Mouse (Mus musculus): Measurements from ENCODE around the gene Son. TPM values are rescaled to one million over a fixed set of nuclear protein-coding genes. Genes with fewer than 3 reads are reported as not detected.

Gene Son
- polyA plus RNA-seq, 1 experiment from 2014 or later = 45.4 TPM

GRCm38 (mm10) chr16:91652191-91652590 lies 4.9 kb downstream of the Son start:
- 93% methylated on average over 3 of the region's 3 CpGs for WGBS (ENCODE audit: insufficient replicate concordance)
- peaks cover 12% of the 10 kb centered on the region for H3K4me1 ChIP-seq (ENCODE audit: insufficient read depth)
- no peak for ATAC-seq
- H3K9me3 ChIP-seq (ENCODE audit: low read length) = no peaks in the 10 kb centered on the region
- DNase-seq = no peak
- H3K4me3 ChIP-seq (ENCODE audit: low read depth, low read length) = no peak overlapping the region
- no peak overlapping the region for H3K4me2 ChIP-seq (ENCODE audit: low read depth, low read length)
- H3K27ac ChIP-seq (ENCODE audit: low read depth) = no peak overlapping the region
- no peaks in the 10 kb centered on the region for H3K27me3 ChIP-seq (ENCODE audit: insufficient read depth, low read length)
- no peak overlapping the region for H3K9ac ChIP-seq (replicated peaks)
- TF ChIP-seq CTCF (IDR thresholded peaks at IDR 0.05; ENCODE audit: low read depth) (no peak), EP300 (IDR thresholded peaks at IDR 0.05; ENCODE audit: low read depth) (no peak)
- H3K36me3 ChIP-seq (replicated peaks; ENCODE audit: insufficient read depth, low read length) = peaks cover 57% of the 10 kb centered on the region

GRCm38 (mm10) chr16:91655285-91655684 lies 8.0 kb downstream of the Son start:
- Histone ChIP-seq H3K4me3 (ENCODE audit: low read depth, low read length) (no peak overlapping the region), H3K9me3 (ENCODE audit: low read length) (peaks cover 4% of the 10 kb centered on the region; the same call in 1 of the 2 replicates), H3K9ac (replicated peaks) (no peak overlapping the region), H3K27me3 (ENCODE audit: insufficient read depth, low read length) (no peaks in the 10 kb centered on the region), H3K27ac (ENCODE audit: low read depth) (no peak overlapping the region), H3K4me1 (ENCODE audit: insufficient read depth) (peaks cover 3% of the 10 kb centered on the region; the same call in 1 of the 2 replicates), H3K36me3 (replicated peaks; ENCODE audit: insufficient read depth, low read length) (peaks cover 88% of the 10 kb centered on the region), H3K4me2 (ENCODE audit: low read depth, low read length) (no peak overlapping the region)
- ATAC-seq = no peak
- TF ChIP-seq EP300 (IDR thresholded peaks at IDR 0.05; ENCODE audit: low read depth) (no peak), CTCF (IDR thresholded peaks at IDR 0.05; ENCODE audit: low read depth) (no peak)
- 96% methylated on average over 9 of the region's 9 CpGs for WGBS (ENCODE audit: insufficient replicate concordance)
- DNase-seq = no peak

GRCm38 (mm10) chr16:91657285-91657684 lies 10.0 kb downstream of the Son start:
- Histone ChIP-seq H3K27me3 (ENCODE audit: insufficient read depth, low read length) (no peaks in the 10 kb centered on the region), H3K4me3 (ENCODE audit: low read depth, low read length) (no peak overlapping the region), H3K36me3 (replicated peaks; ENCODE audit: insufficient read depth, low read length) (peaks cover 91% of the 10 kb centered on the region), H3K9ac (replicated peaks) (no peak overlapping the region), H3K9me3 (ENCODE audit: low read length) (peaks cover 4% of the 10 kb centered on the region; the same call in 1 of the 2 replicates), H3K4me2 (ENCODE audit: low read depth, low read length) (no peak overlapping the region), H3K4me1 (ENCODE audit: insufficient read depth) (no peaks in the 10 kb centered on the region), H3K27ac (ENCODE audit: low read depth) (no peak overlapping the region)
- no peak for DNase-seq
- peak; percentile 32 for ATAC-seq
- TF ChIP-seq CTCF (IDR thresholded peaks at IDR 0.05; ENCODE audit: low read depth) (no peak), EP300 (IDR thresholded peaks at IDR 0.05; ENCODE audit: low read depth) (no peak)
- 98% methylated on average over 17 of the region's 17 CpGs for WGBS (ENCODE audit: insufficient replicate concordance)

GRCm38 (mm10) chr16:91658471-91658870 lies 11.2 kb downstream of the Son start:
- H3K4me2 ChIP-seq (ENCODE audit: low read depth, low read length) = no peak overlapping the region
- H3K9ac ChIP-seq (replicated peaks) = no peak overlapping the region
- DNase-seq = no peak
- 92% methylated on average over 5 of the region's 5 CpGs for WGBS (ENCODE audit: insufficient replicate concordance)
- H3K4me3 ChIP-seq (ENCODE audit: low read depth, low read length) = no peak overlapping the region
- no peaks in the 10 kb centered on the region for H3K4me1 ChIP-seq (ENCODE audit: insufficient read depth)
- H3K27ac ChIP-seq (ENCODE audit: low read depth) = no peak overlapping the region
- peak; percentile 11; the same call in 1 of the 2 replicates for ATAC-seq
- TF ChIP-seq EP300 (IDR thresholded peaks at IDR 0.05; ENCODE audit: low read depth) = no peak
- no peak for TF ChIP-seq CTCF (IDR thresholded peaks at IDR 0.05; ENCODE audit: low read depth)
- H3K27me3 ChIP-seq (ENCODE audit: insufficient read depth, low read length) = no peaks in the 10 kb centered on the region
- peaks cover 94% of the 10 kb centered on the region for H3K36me3 ChIP-seq (replicated peaks; ENCODE audit: insufficient read depth, low read length)
- peaks cover 4% of the 10 kb centered on the region; the same call in 1 of the 2 replicates for H3K9me3 ChIP-seq (ENCODE audit: low read length)

- ATAC-seq (no peak), DNase-seq (no peak)
- Histone ChIP-seq H3K4me2 (ENCODE audit: low read depth, low read length) (no peak overlapping the region), H3K9me3 (ENCODE audit: low read length) (peaks cover 4% of the 10 kb centered on the region; the same call in 1 of the 2 replicates), H3K36me3 (replicated peaks; ENCODE audit: insufficient read depth, low read length) (peaks cover 94% of the 10 kb centered on the region), H3K27ac (ENCODE audit: low read depth) (no peak overlapping the region), H3K4me1 (ENCODE audit: insufficient read depth) (no peaks in the 10 kb centered on the region), H3K9ac (replicated peaks) (no peak overlapping the region), H3K27me3 (ENCODE audit: insufficient read depth, low read length) (no peaks in the 10 kb centered on the region), H3K4me3 (ENCODE audit: low read depth, low read length) (no peak overlapping the region)
- TF ChIP-seq EP300 (IDR thresholded peaks at IDR 0.05; ENCODE audit: low read depth) = no peak
- TF ChIP-seq CTCF (IDR thresholded peaks at IDR 0.05; ENCODE audit: low read depth) = no peak
- 95% methylated on average over 20 of the region's 20 CpGs for WGBS (ENCODE audit: insufficient replicate concordance)
Observed at GRCm38 (mm10) chr16:91659798-91660197, 12.5 kb downstream of the Son start.

- Histone ChIP-seq H3K4me2 (ENCODE audit: low read depth, low read length) (no peak overlapping the region), H3K27me3 (ENCODE audit: insufficient read depth, low read length) (no peaks in the 10 kb centered on the region), H3K9me3 (ENCODE audit: low read length) (peaks cover 4% of the 10 kb centered on the region; the same call in 1 of the 2 replicates), H3K9ac (replicated peaks) (no peak overlapping the region), H3K27ac (ENCODE audit: low read depth) (no peak overlapping the region), H3K36me3 (replicated peaks; ENCODE audit: insufficient read depth, low read length) (peaks cover 94% of the 10 kb centered on the region), H3K4me1 (ENCODE audit: insufficient read depth) (no peaks in the 10 kb centered on the region), H3K4me3 (ENCODE audit: low read depth, low read length) (no peak overlapping the region)
- no peak for DNase-seq
- 86% methylated on average over 1 of the region's 1 CpGs for WGBS (ENCODE audit: insufficient replicate concordance)
- no peak for ATAC-seq
- TF ChIP-seq EP300 (IDR thresholded peaks at IDR 0.05; ENCODE audit: low read depth) = no peak
- TF ChIP-seq CTCF (IDR thresholded peaks at IDR 0.05; ENCODE audit: low read depth) = no peak
Observed at GRCm38 (mm10) chr16:91661397-91661796, 14.1 kb downstream of the Son start.

Measured in liver, postnatal 0 days (tissue).